In the genomic region with DNA sequence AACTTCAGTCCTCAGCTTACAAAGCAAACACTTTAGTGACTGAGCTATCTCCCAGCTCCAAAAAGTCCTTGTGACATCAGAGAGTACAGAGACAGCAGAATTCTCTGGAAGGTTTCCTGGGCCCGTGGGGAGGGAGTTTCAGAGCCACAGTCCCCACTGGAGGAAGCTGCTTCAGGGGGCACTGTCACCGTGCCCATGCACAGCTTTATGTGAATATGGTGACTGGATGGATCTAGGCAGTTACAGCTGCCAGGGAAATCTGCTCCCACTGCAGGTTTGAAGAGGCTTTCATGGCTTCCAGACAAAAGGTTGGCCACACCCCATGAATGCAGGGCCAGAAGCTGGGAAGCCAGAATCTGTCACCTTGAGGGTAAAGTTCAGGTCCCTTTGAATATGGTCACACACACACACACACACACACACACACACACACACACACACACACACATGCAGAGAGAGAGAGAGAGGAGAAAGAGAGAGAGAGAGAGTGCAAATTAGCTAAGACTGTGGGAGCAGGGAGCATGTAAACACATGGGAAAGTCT, we compare ENCODE assay signal across 16 mouse cellular contexts. TPM values are rescaled to one million over a fixed set of nuclear protein-coding genes. Genes with fewer than 3 reads are reported as not detected.
DNase-seq lines count a peak whose midpoint lies in the region; ATAC-seq and TF ChIP-seq lines count a peak whose summit lies in the region.
"Had no signal": no experiment of that assay in that cellular context is flagged by ENCODE, and none has a peak within 500 bp of the region (broad histone marks: within the 10 kb centered on the region; RNA-seq: fewer than 3 reads in every experiment).

No protein-coding gene starts in this region.

- WGBS in forebrain, embryonic 15.5 days: 42% methylated on average over 2 of the region's 2 CpGs
- 76% methylated on average over 2 of the region's 2 CpGs for WGBS in forebrain, embryonic 10.5 days
- WGBS in lung, embryonic 14.5 days: 45% methylated on average over 2 of the region's 2 CpGs
- WGBS in forebrain, postnatal 0 days: 39% methylated on average over 2 of the region's 2 CpGs

- peaks cover 2% of the 10 kb centered on the region; the same call in 1 of the 2 replicates for H3K36me3 ChIP-seq in forebrain, embryonic 15.5 days
- peaks cover 28% of the 10 kb centered on the region for H3K36me3 ChIP-seq in forebrain, embryonic 10.5 days (replicated peaks)
- peaks cover 8% of the 10 kb centered on the region; the same call in 1 of the 2 replicates for H3K36me3 ChIP-seq in lung, embryonic 14.5 days (ENCODE audit: insufficient read depth)
- H3K36me3 ChIP-seq in forebrain, postnatal 0 days (ENCODE audit: insufficient read depth): no peaks in the 10 kb centered on the region; the same call in 1 of the 2 replicates

- H3K4me2 ChIP-seq in forebrain, embryonic 15.5 days (replicated peaks): no peak overlapping the region
- no peak overlapping the region for H3K4me2 ChIP-seq in lung, embryonic 14.5 days
- H3K4me2 ChIP-seq in forebrain, postnatal 0 days (ENCODE audit: low read depth): no peak overlapping the region
- H3K4me2 ChIP-seq: limb, embryonic 12.5 days had no signal

- no peaks in the 10 kb centered on the region for H3K9me3 ChIP-seq in forebrain, embryonic 15.5 days
- H3K9me3 ChIP-seq in forebrain, embryonic 10.5 days: no peaks in the 10 kb centered on the region
- H3K9me3 ChIP-seq in lung, embryonic 14.5 days (ENCODE audit: low read depth, low read length): no peaks in the 10 kb centered on the region
- H3K9me3 ChIP-seq in forebrain, postnatal 0 days (ENCODE audit: low read length): no peaks in the 10 kb centered on the region
- H3K9me3 ChIP-seq: limb, embryonic 12.5 days had no signal

- H3K4me1 ChIP-seq in forebrain, embryonic 15.5 days: peaks cover 34% of the 10 kb centered on the region
- H3K4me1 ChIP-seq in forebrain, embryonic 10.5 days: peaks cover 24% of the 10 kb centered on the region
- no peaks in the 10 kb centered on the region for H3K4me1 ChIP-seq in lung, embryonic 14.5 days (ENCODE audit: insufficient read depth)
- peaks cover 12% of the 10 kb centered on the region for H3K4me1 ChIP-seq in forebrain, postnatal 0 days (ENCODE audit: insufficient read depth)

- peak overlapping the region; percentile 58 for H3K27ac ChIP-seq in forebrain, embryonic 15.5 days (replicated peaks)
- H3K27ac ChIP-seq in forebrain, embryonic 10.5 days: no peak overlapping the region
- H3K27ac ChIP-seq in lung, embryonic 14.5 days (ENCODE audit: low read depth): no peak overlapping the region
- H3K27ac ChIP-seq in forebrain, postnatal 0 days (ENCODE audit: low read depth, low read length): no peak overlapping the region
- H3K27ac ChIP-seq: heart, adult 2 months; left cerebral cortex, adult 2 months; limb, embryonic 12.5 days had no signal

- DNase-seq in forebrain, embryonic 10.5 days (ENCODE audit: extremely low spot score, low spot score): no peak
- peak; percentile 26 for DNase-seq in lung, embryonic 14.5 days
- DNase-seq in lung, adult 18-20 months: no peak
- DNase-seq in ZHBTc4 (ENCODE audit: low read depth, low spot score): peak; percentile 37
- DNase-seq in forebrain, postnatal 0 days: no peak
- DNase-seq in retina, embryonic 14.5 days (ENCODE audit: low spot score): no peak
- DNase-seq: adrenal gland, postnatal 36 days; B cell, adult 2 months; cerebellum, postnatal 25 days; gastrocnemius, postnatal 10 days; heart, adult 2 months; kidney, postnatal 14 days; thymus, postnatal 4 days had no signal

- no peak for TF ChIP-seq CTCF in lung, embryonic 14.5 days (IDR thresholded peaks at IDR 0.05; ENCODE audit: low read depth)
- TF ChIP-seq CTCF in forebrain, postnatal 0 days (IDR thresholded peaks at IDR 0.05; ENCODE audit: low read depth): no peak

- no peak for ATAC-seq in forebrain, embryonic 15.5 days (replicated peaks)
- no peak for ATAC-seq in lung, embryonic 14.5 days (ENCODE audit: insufficient read depth)
- ATAC-seq in forebrain, postnatal 0 days: peak; percentile 27

- H3K4me3 ChIP-seq in forebrain, embryonic 15.5 days: no peak overlapping the region
- H3K4me3 ChIP-seq in forebrain, embryonic 10.5 days: no peak overlapping the region
- H3K4me3 ChIP-seq in lung, embryonic 14.5 days (ENCODE audit: low read depth, low read length): no peak overlapping the region
- H3K4me3 ChIP-seq in forebrain, postnatal 0 days (ENCODE audit: low read depth, low read length): no peak overlapping the region
- H3K4me3 ChIP-seq: heart, adult 2 months; left cerebral cortex, adult 2 months; limb, embryonic 12.5 days had no signal

- H3K9ac ChIP-seq in forebrain, embryonic 15.5 days (replicated peaks): no peak overlapping the region
- no peak overlapping the region for H3K9ac ChIP-seq in lung, embryonic 14.5 days
- H3K9ac ChIP-seq in forebrain, postnatal 0 days: no peak overlapping the region
- H3K9ac ChIP-seq: limb, embryonic 12.5 days had no signal

- H3K27me3 ChIP-seq in forebrain, embryonic 15.5 days: no peaks in the 10 kb centered on the region
- H3K27me3 ChIP-seq in forebrain, embryonic 10.5 days (ENCODE audit: poor library complexity, severe bottlenecking): no peaks in the 10 kb centered on the region
- no peaks in the 10 kb centered on the region for H3K27me3 ChIP-seq in lung, embryonic 14.5 days (ENCODE audit: insufficient read depth, low read length)
- no peaks in the 10 kb centered on the region for H3K27me3 ChIP-seq in forebrain, postnatal 0 days (ENCODE audit: insufficient read depth, low read length)
- H3K27me3 ChIP-seq: limb, embryonic 12.5 days had no signal

RNA-seq across cellular contexts. Expression of gene Tmem177, which starts 5.7 kb away (rescaled TPM):
- polyA plus RNA-seq in forebrain, embryonic 15.5 days (2015; fragmentation: Nextera tagmentation; extraction: Ambion mirVana): 14.4 and 14.8 TPM in 2 replicates
- polyA plus RNA-seq in forebrain, embryonic 10.5 days (2016; fragmentation: Nextera tagmentation; extraction: Ambion mirVana): 10.0 and 11.2 TPM in 2 replicates
- 6.4 and 8.4 TPM in 2 replicates for polyA plus RNA-seq in lung, embryonic 14.5 days (2014; fragmentation: Nextera tagmentation; extraction: Ambion mirVana)
- total RNA-seq in forebrain, postnatal 0 days (2014; rRNA removed): 6.9 and 7.2 TPM in 2 replicates
- 4.1 and 5.4 TPM in 2 replicates for polyA plus RNA-seq in forebrain, postnatal 0 days (2015; fragmentation: Nextera tagmentation; extraction: Ambion mirVana)

Comparison
In these comparisons a context has a peak if more than half of its experiments do, and no peak if none do; other contexts are left out.
1. DNase-seq: peak in lung, embryonic 14.5 days (single experiment) and ZHBTc4 (single experiment); none in forebrain, embryonic 10.5 days (single experiment), lung, adult 18-20 months (0 of 2), forebrain, postnatal 0 days (single experiment) and retina, embryonic 14.5 days (single experiment).